Mouse (Mus musculus) liver, embryonic 15.5 days (tissue): ENCODE measurements around the gene Eml4. TPM values are rescaled to one million over a fixed set of nuclear protein-coding genes. Genes with fewer than 3 reads are reported as not detected.

ENCODE experiments used
- ATAC-seq: fragments of 200-750 bp; cut with Nextera tagmentation; 2 replicates; pipeline ENCODE4 v1.8.0; 2017; ENCODE audit warnings: moderate number of reproducible peaks, mild to moderate bottlenecking, moderate library complexity; ENCODE audit not compliant: insufficient read depth
- H3K27ac ChIP-seq: fragments of 300-500 bp; sonication (generic); replicated peaks from 2 replicates; pipeline ENCODE4 v1.5.1; 2015; ENCODE audit warnings: mild to moderate bottlenecking, inconsistent platforms
- H3K27me3 ChIP-seq: fragments of 300-500 bp; sonication (generic); 2 replicates; pipeline ENCODE4 v1.6.1; 2015; ENCODE audit warnings: mild to moderate bottlenecking, inconsistent platforms
- H3K36me3 ChIP-seq: fragments of 300-500 bp; sonication (generic); replicated peaks from 2 replicates; pipeline ENCODE4 v1.6.1; 2015; ENCODE audit warnings: moderate library complexity, mild to moderate bottlenecking, inconsistent platforms
- H3K4me1 ChIP-seq: fragments of 300-500 bp; sonication (generic); replicated peaks from 2 replicates; pipeline ENCODE4 v1.6.1; 2015; ENCODE audit warnings: inconsistent platforms
- H3K4me2 ChIP-seq: fragments of 300-500 bp; sonication (generic); 2 replicates; pipeline ENCODE4 v1.6.1; 2015; ENCODE audit warnings: moderate library complexity, mild to moderate bottlenecking, inconsistent platforms
- H3K4me3 ChIP-seq: fragments of 300-500 bp; sonication (generic); replicated peaks from 2 replicates; pipeline ENCODE4 v1.5.1; 2015; ENCODE audit warnings: mild to moderate bottlenecking, inconsistent platforms
- H3K9ac ChIP-seq: fragments of 300-500 bp; sonication (generic); 2 replicates; pipeline ENCODE4 v1.6.1; 2015; ENCODE audit warnings: moderate library complexity, mild to moderate bottlenecking, inconsistent platforms
- H3K9me3 ChIP-seq: fragments of 300-500 bp; sonication (generic); replicated peaks from 2 replicates; pipeline ENCODE4 v1.6.1; 2016; ENCODE audit warnings: inconsistent platforms
- WGBS: fragments of 180-500 bp; shearing (Covaris S2); methylation state at CpG from one replicate; pipeline ENCODE4 v1.1.7; 2015; ENCODE audit warnings: mixed read lengths; ENCODE audit not compliant: insufficient replicate concordance; 5-methylcytosine and 5-hydroxymethylcytosine counted together
- polyA plus RNA-seq: library from polyadenylated mRNA; unstranded; fragments of >200 nt; fragmentation: Nextera tagmentation; extraction: Ambion mirVana; gene quantifications from 2 replicates; pipeline ENCODE4 v1.2.1, GENCODE M21; 2015

The Eml4 gene
- polyA plus RNA-seq, 1 experiment from 2014 or later: 4.4 TPM

DNA sequence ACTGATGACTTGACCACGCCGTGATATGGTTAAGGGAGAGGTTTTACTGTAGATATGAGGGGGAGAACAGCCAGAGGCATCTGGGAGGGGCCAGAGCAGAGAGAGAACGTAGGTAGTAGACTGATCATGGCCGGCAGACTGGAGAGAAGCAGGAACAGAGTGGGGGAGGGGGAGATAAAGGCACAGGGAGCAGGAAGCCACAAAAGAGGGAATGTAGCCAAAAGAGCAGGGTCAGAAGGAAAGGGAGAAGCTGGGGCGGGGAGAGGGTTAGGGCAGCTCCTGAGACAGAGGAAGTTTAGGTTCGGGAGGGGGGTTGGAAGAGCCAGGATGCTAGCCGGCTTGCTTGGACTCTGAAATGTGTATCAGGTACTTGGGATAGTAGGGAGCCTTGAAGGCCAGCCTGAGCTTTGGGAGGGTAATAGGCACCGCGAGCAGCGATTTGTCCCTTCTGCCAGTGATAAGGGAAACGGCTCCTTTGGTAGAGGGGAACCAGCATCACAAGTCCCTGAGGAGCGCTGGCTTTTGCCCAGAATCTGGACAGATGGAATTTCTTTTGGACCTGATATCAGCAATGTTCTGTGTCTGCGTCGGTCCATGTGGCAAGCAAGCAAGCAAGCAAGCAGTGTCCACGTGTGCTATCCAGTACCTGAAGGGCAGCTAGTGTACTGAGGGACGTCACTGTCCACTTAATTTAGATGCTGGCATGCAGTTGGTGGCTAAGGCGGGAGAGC is 177.1 kb downstream of the Eml4 start:
- Histone ChIP-seq H3K4me1 (peaks cover 35% of the 10 kb centered on the region), H3K36me3 (no peaks in the 10 kb centered on the region), H3K9me3 (no peaks in the 10 kb centered on the region), H3K4me2 (peak overlapping the region; percentile 70), H3K9ac (no peak overlapping the region; the same call in 1 of the 2 replicates), H3K27ac (peak overlapping the region; percentile 39), H3K4me3 (peak overlapping the region; percentile 30), H3K27me3 (no peaks in the 10 kb centered on the region)
- peak; percentile 58 for ATAC-seq
- 21% methylated on average over 17 of the region's 17 CpGs for WGBS

Other genes with a start within 250 kb of the Eml4 start
- gene Pkdcc, start 135.6 kb upstream of the Eml4 start, polyA plus RNA-seq: 2.8 and 4.1 TPM in 2 replicates
- gene Cox7a2l, start 166.4 kb downstream of the Eml4 start, polyA plus RNA-seq: 59.8 and 61.9 TPM in 2 replicates